14 mouse cellular contexts compared by ENCODE assay signal in the genomic region with DNA sequence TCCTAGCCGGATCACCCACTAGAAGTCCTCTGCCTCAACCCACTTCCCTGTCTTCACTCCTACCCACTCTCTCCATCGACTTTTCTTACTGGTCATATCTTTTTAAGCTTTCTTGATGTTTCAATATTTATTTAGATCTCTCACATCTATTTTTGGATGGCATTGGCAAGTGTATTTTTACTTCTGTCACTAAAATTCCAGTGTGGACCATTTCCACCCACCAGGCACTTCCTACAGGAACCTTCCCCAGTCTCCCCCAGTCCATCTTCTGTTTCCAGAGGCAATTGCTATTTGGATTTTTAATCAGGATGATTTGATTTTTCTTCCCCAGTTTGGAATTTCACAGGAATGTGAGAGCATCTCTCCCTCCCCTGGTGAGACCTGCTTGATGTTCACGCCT.
"Had no signal": no experiment of that assay in that cellular context is flagged by ENCODE, and none has a peak within 500 bp of the region (broad histone marks: within the 10 kb centered on the region; RNA-seq: fewer than 3 reads in every experiment).

No protein-coding gene starts in this region.

- H3K4me3 ChIP-seq: megakaryocyte, embryonic 14.5 days; midbrain, embryonic 13.5 days; midbrain, embryonic 15.5 days; neural tube, embryonic 12.5 days; stomach, embryonic 15.5 days had no signal

- H3K4me1 ChIP-seq: megakaryocyte, embryonic 14.5 days; neural tube, embryonic 12.5 days; stomach, embryonic 15.5 days had no signal

- H3K9me3 ChIP-seq: midbrain, embryonic 13.5 days; midbrain, embryonic 15.5 days; neural tube, embryonic 12.5 days; stomach, embryonic 15.5 days had no signal

- H3K36me3 ChIP-seq: midbrain, embryonic 13.5 days; midbrain, embryonic 15.5 days; neural tube, embryonic 12.5 days; stomach, embryonic 15.5 days had no signal

- H3K27me3 ChIP-seq: megakaryocyte, embryonic 14.5 days; midbrain, embryonic 13.5 days; midbrain, embryonic 15.5 days; neural tube, embryonic 12.5 days; stomach, embryonic 15.5 days had no signal

- H3K27ac ChIP-seq: midbrain, embryonic 13.5 days; midbrain, embryonic 15.5 days; neural tube, embryonic 12.5 days; stomach, embryonic 15.5 days; stomach, postnatal 0 days had no signal

- DNase-seq: lung, adult 18-20 months; lung, embryonic 14.5 days; lung, postnatal 10 days; lung, postnatal 4 days; right cerebral cortex, postnatal 14 days; thymus, adult 2 months; thymus, postnatal 25 days; thymus, postnatal 4 days had no signal
